Mouse (Mus musculus): ENCODE measurements around the gene Mum1. TPM values are rescaled to one million over a fixed set of nuclear protein-coding genes. Genes with fewer than 3 reads are reported as not detected.
A peak's percentile ranks its signal among the peaks of the same experiment; 100 is the strongest.

Gene Mum1
- polyA plus RNA-seq, 1 experiment from 2014 or later, result 51.5 TPM

DNA sequence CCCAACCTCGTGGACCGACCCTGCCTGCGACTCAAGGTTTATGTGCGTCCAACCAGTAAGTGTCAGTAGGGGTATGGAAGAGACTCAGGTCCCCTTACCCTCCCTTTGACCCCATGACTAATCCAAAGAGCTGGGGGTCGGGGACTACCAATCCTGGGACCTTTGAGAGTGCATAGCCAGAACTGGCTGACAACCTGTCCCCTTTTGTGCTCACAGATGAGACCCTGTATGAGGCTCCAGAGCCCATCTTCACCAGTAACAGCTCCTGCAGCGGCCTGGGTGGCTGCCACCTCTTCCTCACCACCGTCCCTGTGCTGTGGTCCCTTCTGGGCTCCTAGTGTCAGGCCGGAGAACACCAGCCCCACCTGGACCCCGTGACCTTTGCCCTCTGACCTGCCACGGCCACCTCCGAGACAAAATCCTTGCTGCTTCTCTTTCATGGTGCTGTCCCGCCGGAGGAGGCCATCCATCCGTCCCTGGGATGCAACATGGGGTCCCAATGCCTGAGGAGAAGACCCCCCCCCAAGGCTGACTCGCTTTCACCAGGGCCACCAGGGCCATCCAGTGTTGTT is 37.7 kb upstream of the Mum1 start:
- peak overlapping the region; percentile 12; the same call in 1 of the 2 replicates for H3K4me3 ChIP-seq (replicated peaks; ENCODE audit: low read depth, low read length)
- peaks cover 26% of the 10 kb centered on the region for H3K4me1 ChIP-seq (ENCODE audit: control insufficient read depth, insufficient read depth, low read length)

DNA sequence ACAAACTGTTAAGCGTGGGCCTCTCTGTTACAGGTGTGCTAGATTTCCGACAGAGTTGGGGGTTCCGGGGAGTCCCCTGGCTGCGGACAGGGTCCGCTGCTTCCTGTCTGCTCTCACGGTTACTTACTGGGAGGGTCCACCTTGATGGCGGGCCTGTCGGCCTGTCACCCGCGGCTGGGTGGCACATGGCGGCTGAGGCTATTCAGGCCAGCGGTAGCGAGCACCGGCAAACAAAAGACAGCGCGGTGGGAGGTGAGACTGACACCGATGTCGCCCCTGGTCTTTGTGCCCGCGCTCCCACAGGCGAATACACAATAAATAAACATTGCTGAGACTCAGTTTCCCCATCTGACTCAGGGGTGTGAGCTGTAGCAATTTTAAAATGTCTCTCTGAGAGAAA is 36.2 kb upstream of the Mum1 start:
- peak; percentile 70 for DNase-seq
- WGBS, result 2% methylated on average over 21 of the region's 21 CpGs
- Histone ChIP-seq H3K9ac (replicated peaks; ENCODE audit: low read length) (peak overlapping the region; percentile 75), H3K27me3 (ENCODE audit: control insufficient read depth, insufficient read depth, low read length) (no peaks in the 10 kb centered on the region), H3K9me3 (ENCODE audit: control insufficient read depth, low read length) (no peaks in the 10 kb centered on the region), H3K4me3 (replicated peaks; ENCODE audit: low read depth, low read length) (peak overlapping the region; percentile 34), H3K36me3 (ENCODE audit: control insufficient read depth, insufficient read depth, low read length) (peaks cover 30% of the 10 kb centered on the region), H3K4me2 (ENCODE audit: low read length) (peak overlapping the region; percentile 65), H3K4me1 (ENCODE audit: control insufficient read depth, insufficient read depth, low read length) (peaks cover 36% of the 10 kb centered on the region), H3K27ac (replicated peaks; ENCODE audit: low read depth, low read length) (peak overlapping the region; percentile 94)
- 0 out of 2 replicates have a peak, but pooled peaks have one; percentile 22 for ATAC-seq (ENCODE audit: low FRiP score, low TSS enrichment)

More for the DNA sequence above, 37.7 kb upstream of the Mum1 start:
- peaks cover 34% of the 10 kb centered on the region for H3K36me3 ChIP-seq (ENCODE audit: control insufficient read depth, insufficient read depth, low read length)
- 35% methylated on average over 15 of the region's 15 CpGs for WGBS
- H3K4me2 ChIP-seq (ENCODE audit: low read length), result peak overlapping the region; percentile 65
- H3K9ac ChIP-seq (replicated peaks; ENCODE audit: low read length), result peak overlapping the region; percentile 43
- H3K27me3 ChIP-seq (ENCODE audit: control insufficient read depth, insufficient read depth, low read length), result no peaks in the 10 kb centered on the region
- peak overlapping the region; percentile 94 for H3K27ac ChIP-seq (replicated peaks; ENCODE audit: low read depth, low read length)
- no peaks in the 10 kb centered on the region for H3K9me3 ChIP-seq (ENCODE audit: control insufficient read depth, low read length)
- DNase-seq (no peak), ATAC-seq (ENCODE audit: low FRiP score, low TSS enrichment) (no peak)

GRCm38 (mm10) chr10:80190491-80191051 is 35.7 kb upstream of the Mum1 start:
- Histone ChIP-seq H3K4me2 (ENCODE audit: low read length) (peak overlapping the region; percentile 65), H3K27me3 (ENCODE audit: control insufficient read depth, insufficient read depth, low read length) (no peaks in the 10 kb centered on the region), H3K4me1 (ENCODE audit: control insufficient read depth, insufficient read depth, low read length) (peaks cover 36% of the 10 kb centered on the region), H3K4me3 (replicated peaks; ENCODE audit: low read depth, low read length) (peak overlapping the region; percentile 34), H3K9me3 (ENCODE audit: control insufficient read depth, low read length) (no peaks in the 10 kb centered on the region), H3K36me3 (ENCODE audit: control insufficient read depth, insufficient read depth, low read length) (peaks cover 30% of the 10 kb centered on the region), H3K27ac (replicated peaks; ENCODE audit: low read depth, low read length) (peak overlapping the region; percentile 94), H3K9ac (replicated peaks; ENCODE audit: low read length) (peak overlapping the region; percentile 75)
- DNase-seq (peak; percentile 83), ATAC-seq (ENCODE audit: low FRiP score, low TSS enrichment) (peak; percentile 29; the same call in 1 of the 2 replicates)
- WGBS, result under 1% methylated on average over 47 of the region's 48 CpGs

DNA sequence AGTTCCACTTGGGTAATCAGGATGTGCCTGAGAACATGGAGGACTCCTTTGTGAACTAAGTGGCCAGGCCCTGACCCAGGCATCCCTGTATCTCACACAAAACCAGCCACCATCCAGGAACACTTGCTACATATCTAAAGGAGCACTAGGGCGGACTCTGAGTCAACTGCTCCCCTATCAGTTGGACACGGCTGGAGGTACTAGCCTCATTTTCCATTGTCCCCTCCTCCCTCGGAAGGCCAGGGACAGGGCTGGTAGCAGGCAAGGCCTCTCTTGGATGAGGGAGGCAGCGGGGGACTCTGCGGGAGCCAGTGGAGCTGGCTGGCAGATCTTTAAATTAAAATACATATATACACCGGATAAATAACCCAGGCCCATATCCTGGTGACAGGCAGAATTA is 32.3 kb upstream of the Mum1 start:
- Histone ChIP-seq H3K4me2 (ENCODE audit: low read length) (no peak overlapping the region), H3K36me3 (ENCODE audit: control insufficient read depth, insufficient read depth, low read length) (peaks cover 5% of the 10 kb centered on the region), H3K4me1 (ENCODE audit: control insufficient read depth, insufficient read depth, low read length) (peaks cover 33% of the 10 kb centered on the region), H3K27me3 (ENCODE audit: control insufficient read depth, insufficient read depth, low read length) (no peaks in the 10 kb centered on the region), H3K4me3 (replicated peaks; ENCODE audit: low read depth, low read length) (no peak overlapping the region), H3K27ac (replicated peaks; ENCODE audit: low read depth, low read length) (peak overlapping the region; percentile 70), H3K9ac (replicated peaks; ENCODE audit: low read length) (peak overlapping the region; percentile 36; the same call in 1 of the 2 replicates), H3K9me3 (ENCODE audit: control insufficient read depth, low read length) (no peaks in the 10 kb centered on the region)
- 32% methylated on average over 6 of the region's 6 CpGs for WGBS
- no peak for ATAC-seq (ENCODE audit: low FRiP score, low TSS enrichment)
- no peak for DNase-seq

GRCm38 (mm10) chr10:80194441-80194840 is 31.8 kb upstream of the Mum1 start:
- H3K9ac ChIP-seq (replicated peaks; ENCODE audit: low read length), result peak overlapping the region; percentile 36; the same call in 1 of the 2 replicates
- H3K9me3 ChIP-seq (ENCODE audit: control insufficient read depth, low read length), result no peaks in the 10 kb centered on the region
- H3K36me3 ChIP-seq (ENCODE audit: control insufficient read depth, insufficient read depth, low read length), result 0 out of 2 replicates have a peak, but pooled peaks cover under 1% of the 10 kb centered on the region
- peak overlapping the region; percentile 70 for H3K27ac ChIP-seq (replicated peaks; ENCODE audit: low read depth, low read length)
- H3K4me2 ChIP-seq (ENCODE audit: low read length), result no peak overlapping the region
- ATAC-seq (ENCODE audit: low FRiP score, low TSS enrichment) (no peak), DNase-seq (no peak)
- no peaks in the 10 kb centered on the region for H3K27me3 ChIP-seq (ENCODE audit: control insufficient read depth, insufficient read depth, low read length)
- WGBS, result 9% methylated on average over 8 of the region's 8 CpGs
- no peak overlapping the region for H3K4me3 ChIP-seq (replicated peaks; ENCODE audit: low read depth, low read length)
- H3K4me1 ChIP-seq (ENCODE audit: control insufficient read depth, insufficient read depth, low read length), result peaks cover 30% of the 10 kb centered on the region

DNA sequence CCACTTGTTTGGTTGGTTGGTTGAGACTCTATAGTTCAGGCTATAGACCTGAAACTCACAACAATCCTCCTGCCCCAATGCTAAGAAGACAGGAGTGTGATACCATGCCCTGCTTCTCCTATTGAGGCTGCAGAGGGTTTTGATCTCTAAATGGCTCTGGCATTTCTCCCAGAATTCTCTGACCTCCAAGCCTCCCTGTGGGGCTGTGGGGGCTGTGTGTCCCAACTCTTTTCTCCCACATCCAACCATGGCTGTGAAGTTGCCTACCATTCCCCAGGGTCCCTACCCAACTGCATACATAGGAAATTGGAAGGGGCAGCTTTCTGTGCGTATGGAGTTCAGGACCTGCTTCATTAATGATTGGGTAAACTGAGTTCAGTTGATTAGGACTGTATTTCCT is 30.1 kb upstream of the Mum1 start:
- H3K27me3 ChIP-seq (ENCODE audit: control insufficient read depth, insufficient read depth, low read length), result no peaks in the 10 kb centered on the region
- H3K36me3 ChIP-seq (ENCODE audit: control insufficient read depth, insufficient read depth, low read length), result no peaks in the 10 kb centered on the region
- no peak for DNase-seq
- H3K4me3 ChIP-seq (replicated peaks; ENCODE audit: low read depth, low read length), result no peak overlapping the region
- H3K4me2 ChIP-seq (ENCODE audit: low read length), result no peak overlapping the region
- no peaks in the 10 kb centered on the region for H3K9me3 ChIP-seq (ENCODE audit: control insufficient read depth, low read length)
- 31% methylated on average over 1 of the region's 1 CpGs for WGBS
- H3K9ac ChIP-seq (replicated peaks; ENCODE audit: low read length), result no peak overlapping the region
- ATAC-seq (ENCODE audit: low FRiP score, low TSS enrichment), result no peak
- no peak overlapping the region for H3K27ac ChIP-seq (replicated peaks; ENCODE audit: low read depth, low read length)
- H3K4me1 ChIP-seq (ENCODE audit: control insufficient read depth, insufficient read depth, low read length), result peaks cover 16% of the 10 kb centered on the region

GRCm38 (mm10) chr10:80196778-80197581 is 29.3 kb upstream of the Mum1 start:
- Histone ChIP-seq H3K4me1 (ENCODE audit: control insufficient read depth, insufficient read depth, low read length) (peaks cover 13% of the 10 kb centered on the region), H3K9ac (replicated peaks; ENCODE audit: low read length) (no peak overlapping the region), H3K9me3 (ENCODE audit: control insufficient read depth, low read length) (no peaks in the 10 kb centered on the region), H3K27ac (replicated peaks; ENCODE audit: low read depth, low read length) (peak overlapping the region; percentile 45; the same call in 1 of the 2 replicates), H3K36me3 (ENCODE audit: control insufficient read depth, insufficient read depth, low read length) (no peaks in the 10 kb centered on the region), H3K27me3 (ENCODE audit: control insufficient read depth, insufficient read depth, low read length) (no peaks in the 10 kb centered on the region), H3K4me2 (ENCODE audit: low read length) (no peak overlapping the region), H3K4me3 (replicated peaks; ENCODE audit: low read depth, low read length) (no peak overlapping the region)
- no peak for DNase-seq
- 0 out of 2 replicates have a peak, but pooled peaks have one; percentile 36 for ATAC-seq (ENCODE audit: low FRiP score, low TSS enrichment)
- WGBS, result 10% methylated on average over 33 of the region's 33 CpGs

- H3K27me3 ChIP-seq (ENCODE audit: control insufficient read depth, insufficient read depth, low read length), result no peaks in the 10 kb centered on the region
- no peaks in the 10 kb centered on the region for H3K9me3 ChIP-seq (ENCODE audit: control insufficient read depth, low read length)
- H3K36me3 ChIP-seq (ENCODE audit: control insufficient read depth, insufficient read depth, low read length), result no peaks in the 10 kb centered on the region
- peaks cover 13% of the 10 kb centered on the region for H3K4me1 ChIP-seq (ENCODE audit: control insufficient read depth, insufficient read depth, low read length)
- ATAC-seq (ENCODE audit: low FRiP score, low TSS enrichment) (peak; percentile 71; the same call in 1 of the 2 replicates), DNase-seq (peak; percentile 90)
- H3K4me3 ChIP-seq (replicated peaks; ENCODE audit: low read depth, low read length), result no peak overlapping the region
- 41% methylated on average over 3 of the region's 3 CpGs for WGBS
- H3K27ac ChIP-seq (replicated peaks; ENCODE audit: low read depth, low read length), result peak overlapping the region; percentile 46; the same call in 1 of the 2 replicates
- no peak overlapping the region for H3K4me2 ChIP-seq (ENCODE audit: low read length)
- H3K9ac ChIP-seq (replicated peaks; ENCODE audit: low read length), result no peak overlapping the region
These were observed 26.7 kb upstream of the Mum1 start for GRCm38 (mm10) chr10:80199440-80200008.

All from midbrain, embryonic 14.5 days (tissue).